Mouse (Mus musculus) liver, adult 2 months (tissue): ENCODE data around the gene Kirrel3.

Experiments used
- CTCF ChIP-seq: fragments of 200-500 bp; IDR thresholded peaks from 2 replicates; pipeline ENCODE4 v1.5.1; 2011; ENCODE audit warnings: low read depth, low read length, control low read depth
- POLR2A ChIP-seq: fragments of 200-500 bp; IDR thresholded peaks from 2 replicates; pipeline ENCODE4 v1.6.1; 2011; ENCODE audit warnings: low read length, control low read depth; ENCODE audit not compliant: insufficient read depth; ENCODE audit errors: extremely low read depth

DNA sequence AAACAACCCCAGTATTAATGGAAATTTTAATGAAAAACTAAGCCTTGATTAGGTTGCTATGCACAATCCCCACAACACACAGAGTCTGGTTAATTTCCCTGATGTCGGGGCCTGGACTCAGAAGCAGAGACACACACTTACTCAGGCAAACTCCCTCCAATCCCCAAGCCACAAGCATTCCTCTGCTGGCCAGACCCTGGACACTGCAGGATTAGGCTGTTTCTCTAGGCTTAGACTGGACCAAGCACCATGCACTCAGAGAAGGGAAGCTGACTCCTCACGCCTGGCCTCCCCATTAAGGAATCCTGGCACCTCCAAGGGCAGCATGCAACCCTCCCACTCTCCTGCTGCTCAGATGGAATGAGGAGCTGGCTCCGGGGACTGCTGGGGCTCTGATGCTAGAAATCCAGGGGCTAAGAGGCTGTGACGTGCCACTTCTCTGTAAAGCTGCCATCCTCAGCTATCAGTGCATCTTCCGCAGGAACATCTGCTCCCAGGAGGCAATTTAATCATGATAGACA, 324.4 kb downstream of the Kirrel3 start:
- no peak for TF ChIP-seq POLR2A
- no peak for TF ChIP-seq CTCF
